Mouse (Mus musculus): ENCODE measurements around the gene Cmtm4.

DNA sequence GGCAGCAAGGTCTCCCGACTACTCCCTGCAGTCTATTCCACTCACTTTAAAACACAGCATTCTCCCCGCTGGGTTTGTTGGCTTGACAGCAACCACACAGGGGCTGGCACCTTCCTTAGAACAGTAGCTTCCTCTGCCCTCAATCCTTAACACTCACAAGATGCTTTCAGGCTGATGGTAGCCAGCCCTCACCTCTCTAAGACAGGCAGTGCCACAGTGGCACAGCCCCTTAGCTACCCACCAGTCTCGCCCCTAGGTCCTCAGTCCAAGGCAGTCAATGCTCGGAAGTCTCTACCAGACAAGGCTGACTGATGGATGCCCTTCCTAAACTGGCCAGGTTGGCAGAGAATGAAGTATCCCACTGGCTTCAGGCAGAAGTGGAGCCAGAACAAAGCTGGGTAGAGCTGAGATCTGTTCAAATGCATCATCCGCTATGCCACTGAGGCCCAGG is 14.6 kb downstream of the Cmtm4 start:
- no peak for TF ChIP-seq CTCF (IDR thresholded peaks at IDR 0.05; ENCODE audit: low read depth)
- no peak for TF ChIP-seq EP300 (optimal IDR thresholded peaks at IDR 0.05)

All from stomach, postnatal 0 days (tissue).